Mouse (Mus musculus) midbrain, postnatal 0 days (tissue): ENCODE measurements around the gene Smtnl1. TPM values are rescaled to one million over a fixed set of nuclear protein-coding genes. Genes with fewer than 3 reads are reported as not detected.
A peak's percentile ranks its signal among the peaks of the same experiment; 100 is the strongest.

Source experiments
- ATAC-seq: fragments of 200-750 bp; cut with Nextera tagmentation; 2 replicates; pipeline ENCODE4 v1.8.0; 2017; ENCODE audit warnings: moderate number of reproducible peaks, mild to moderate bottlenecking, moderate TSS enrichment, moderate library complexity; ENCODE audit not compliant: low FRiP score
- DNase-seq: peaks from one replicate; pipeline ENCODE4 v3.0.0-alpha.2; 2015; ENCODE audit warnings: low spot score
- H3K27ac ChIP-seq: fragments of 300-500 bp; sonication (generic); 2 replicates; pipeline ENCODE4 v1.5.1; 2014; ENCODE audit warnings: low read depth, mild to moderate bottlenecking, low read length, mixed read lengths
- H3K27me3 ChIP-seq: fragments of 300-500 bp; sonication (generic); 2 replicates; pipeline ENCODE4 v1.6.1; 2014; ENCODE audit warnings: low read length, control low read depth, mixed read lengths; ENCODE audit not compliant: insufficient read depth
- H3K36me3 ChIP-seq: fragments of 300-500 bp; sonication (generic); 2 replicates; pipeline ENCODE4 v1.6.1; 2014; ENCODE audit warnings: low read length, control low read depth, mixed read lengths; ENCODE audit not compliant: insufficient read depth
- H3K4me1 ChIP-seq: fragments of 300-500 bp; sonication (generic); 2 replicates; pipeline ENCODE4 v1.6.1; 2014; ENCODE audit warnings: mild to moderate bottlenecking, control low read depth, antibody characterized with exemption, low read length, mixed read lengths; ENCODE audit not compliant: insufficient read depth
- H3K4me2 ChIP-seq: fragments of 300-500 bp; sonication (generic); 2 replicates; pipeline ENCODE4 v1.6.1; 2014; ENCODE audit warnings: low read depth, mild to moderate bottlenecking, low read length, mixed read lengths; ENCODE audit not compliant: poor library complexity, severe bottlenecking
- H3K4me3 ChIP-seq: fragments of 300-500 bp; sonication (generic); 2 replicates; pipeline ENCODE4 v1.5.1; 2014; ENCODE audit warnings: low read depth, mild to moderate bottlenecking, low read length, moderate library complexity
- H3K9ac ChIP-seq: fragments of 300-500 bp; sonication (generic); replicated peaks from 2 replicates; pipeline ENCODE4 v1.6.1; 2014; ENCODE audit warnings: mild to moderate bottlenecking, low read length, moderate library complexity, mixed read lengths; ENCODE audit not compliant: poor library complexity, severe bottlenecking
- H3K9me3 ChIP-seq: fragments of 300-500 bp; sonication (generic); 2 replicates; pipeline ENCODE4 v1.6.1; 2016; ENCODE audit warnings: low read length, control low read depth
- CTCF ChIP-seq: IDR thresholded peaks from 2 replicates; pipeline ENCODE4 v1.5.1; 2016; ENCODE audit warnings: antibody characterized with exemption, mild to moderate bottlenecking
- whole genome bisulfite sequencing: fragments of 180-500 bp; shearing (Covaris S2); extraction: QIAGEN DNeasy Blood & Tissue Kit; methylation state at CpG from one replicate; pipeline ENCODE4 v1.1.7; 2014; 5-methylcytosine and 5-hydroxymethylcytosine counted together
- polyA plus RNA-seq: library from polyadenylated mRNA; unstranded; fragments of >200 nt; fragmentation: Nextera tagmentation; extraction: Ambion mirVana; gene quantifications from 2 replicates; pipeline ENCODE4 v1.2.1, GENCODE M21; 2015
- total RNA-seq: library from RNA; depleted of rRNA; stranded (reverse); fragments of >200 nt; gene quantifications from 2 replicates; pipeline ENCODE4 v1.2.3, GENCODE M21; 2014

Smtnl1 gene
- total and polyA plus RNA-seq, 2 experiments from 2014 or later: not detected

- 100% methylated on average over 1 of the region's 1 CpGs for WGBS
- Histone ChIP-seq H3K36me3 (no peaks in the 10 kb centered on the region), H3K27me3 (no peaks in the 10 kb centered on the region), H3K9me3 (no peaks in the 10 kb centered on the region), H3K9ac (no peak overlapping the region), H3K27ac (no peak overlapping the region), H3K4me2 (no peak overlapping the region), H3K4me1 (no peaks in the 10 kb centered on the region), H3K4me3 (no peak overlapping the region)
- ATAC-seq: no peak
- no peak for DNase-seq
- TF ChIP-seq CTCF: no peak
Observed at GRCm38 (mm10) chr2:84783315-84783714, 39.1 kb downstream of the Smtnl1 start.

- Histone ChIP-seq H3K27ac (no peak overlapping the region), H3K27me3 (no peaks in the 10 kb centered on the region), H3K4me2 (no peak overlapping the region), H3K9ac (no peak overlapping the region), H3K4me3 (no peak overlapping the region), H3K36me3 (no peaks in the 10 kb centered on the region), H3K9me3 (no peaks in the 10 kb centered on the region), H3K4me1 (peaks cover 6% of the 10 kb centered on the region; the same call in 1 of the 2 replicates)
- WGBS: 57% methylated on average over 6 of the region's 6 CpGs
- TF ChIP-seq CTCF: peak; percentile 43
- ATAC-seq (no peak), DNase-seq (peak; percentile 6)
Observed at GRCm38 (mm10) chr2:84779210-84779609, 43.2 kb downstream of the Smtnl1 start.

- TF ChIP-seq CTCF: no peak
- Histone ChIP-seq H3K36me3 (no peaks in the 10 kb centered on the region), H3K9me3 (no peaks in the 10 kb centered on the region), H3K4me1 (peaks cover 6% of the 10 kb centered on the region; the same call in 1 of the 2 replicates), H3K27me3 (no peaks in the 10 kb centered on the region), H3K4me3 (no peak overlapping the region), H3K4me2 (no peak overlapping the region), H3K9ac (no peak overlapping the region), H3K27ac (peak overlapping the region; percentile 87)
- WGBS: 40% methylated on average over 3 of the region's 3 CpGs
- ATAC-seq (peak; percentile 85), DNase-seq (peak; percentile 72)
Observed at GRCm38 (mm10) chr2:84777706-84778105, 44.7 kb downstream of the Smtnl1 start.

GRCm38 (mm10) chr2:84775665-84776064 lies 46.8 kb downstream of the Smtnl1 start:
- H3K27me3 ChIP-seq: no peaks in the 10 kb centered on the region
- no peak overlapping the region for H3K4me3 ChIP-seq
- ATAC-seq (no peak), DNase-seq (no peak)
- no peaks in the 10 kb centered on the region for H3K9me3 ChIP-seq
- no peak overlapping the region for H3K4me2 ChIP-seq
- peaks cover 6% of the 10 kb centered on the region; the same call in 1 of the 2 replicates for H3K4me1 ChIP-seq
- H3K36me3 ChIP-seq: no peaks in the 10 kb centered on the region
- no peak for TF ChIP-seq CTCF
- no peak overlapping the region for H3K27ac ChIP-seq
- no peak overlapping the region for H3K9ac ChIP-seq
- WGBS: 80% methylated on average over 6 of the region's 6 CpGs

- no peaks in the 10 kb centered on the region for H3K36me3 ChIP-seq
- H3K27ac ChIP-seq: no peak within 1 kb of the TSS
- ATAC-seq: no peak
- DNase-seq: peak; percentile 9
- H3K9me3 ChIP-seq: no peaks in the 10 kb centered on the region
- peak within 1 kb of the TSS; percentile 43 for H3K4me2 ChIP-seq
- peak within 1 kb of the TSS; percentile 19 for H3K4me3 ChIP-seq
- peaks cover 6% of the 10 kb centered on the region; the same call in 1 of the 2 replicates for H3K4me1 ChIP-seq
- H3K9ac ChIP-seq: peak within 1 kb of the TSS; percentile 50; the same call in 1 of the 2 replicates
- WGBS: 69% methylated on average over 9 of the region's 9 CpGs
- no peak for TF ChIP-seq CTCF
- no peaks in the 10 kb centered on the region for H3K27me3 ChIP-seq
Observed at GRCm38 (mm10) chr2:84775241-84775640, 47.2 kb downstream of the Smtnl1 start, which contains the start of gene Serping1. Gene Serping1, minus strand, starts transcription at chr2:84775444.

- Histone ChIP-seq H3K9me3 (no peaks in the 10 kb centered on the region), H3K9ac (peak overlapping the region; percentile 50; the same call in 1 of the 2 replicates), H3K36me3 (no peaks in the 10 kb centered on the region), H3K4me2 (peak overlapping the region; percentile 43), H3K27ac (no peak overlapping the region), H3K27me3 (no peaks in the 10 kb centered on the region), H3K4me3 (peak overlapping the region; percentile 19), H3K4me1 (peaks cover 6% of the 10 kb centered on the region; the same call in 1 of the 2 replicates)
- DNase-seq (peak; percentile 74), ATAC-seq (peak; percentile 67; the same call in 1 of the 2 replicates)
- WGBS: 0% methylated on average over 12 of the region's 15 CpGs
- TF ChIP-seq CTCF: no peak
Observed at GRCm38 (mm10) chr2:84774751-84775150, 47.7 kb downstream of the Smtnl1 start.
